Mouse (Mus musculus) erythroid progenitor cell, adult 5-6 weeks (primary cell): ENCODE measurements around the gene Lemd1. TPM values are rescaled to one million over a fixed set of nuclear protein-coding genes. Genes with fewer than 3 reads are reported as not detected.
A peak's percentile ranks its signal among the peaks of the same experiment; 100 is the strongest.
"Not testable (repeated sequence)": the region's sequence is repeated elsewhere in the genome, so short reads cannot be mapped to it uniquely, and the experiment has no call there.

Experiments used
- ATAC-seq: replicated peaks from 2 replicates; pipeline ENCODE4 v1.8.0; 2016; ENCODE audit warnings: moderate number of reproducible peaks, mild to moderate bottlenecking, moderate TSS enrichment, inconsistent platforms; ENCODE audit not compliant: poor library complexity, low FRiP score, severe bottlenecking
- total RNA-seq, 2 experiments: library from RNA; stranded (forward) in 1 of 2; stranded (reverse) in 1 of 2; fragments of 150-400 nt in 1 of 2; fragments of 186-747, 209-891 nt in 1 of 2; gene quantifications; 2 replicates each; pipeline versions ENCODE4 v1.2.3 to v1.2.4; 2015 to 2017; ENCODE audit warnings: low replicate concordance in 2 of 2

The Lemd1 gene
- total RNA-seq, 2 experiments from 2014 or later: not detected

DNA sequence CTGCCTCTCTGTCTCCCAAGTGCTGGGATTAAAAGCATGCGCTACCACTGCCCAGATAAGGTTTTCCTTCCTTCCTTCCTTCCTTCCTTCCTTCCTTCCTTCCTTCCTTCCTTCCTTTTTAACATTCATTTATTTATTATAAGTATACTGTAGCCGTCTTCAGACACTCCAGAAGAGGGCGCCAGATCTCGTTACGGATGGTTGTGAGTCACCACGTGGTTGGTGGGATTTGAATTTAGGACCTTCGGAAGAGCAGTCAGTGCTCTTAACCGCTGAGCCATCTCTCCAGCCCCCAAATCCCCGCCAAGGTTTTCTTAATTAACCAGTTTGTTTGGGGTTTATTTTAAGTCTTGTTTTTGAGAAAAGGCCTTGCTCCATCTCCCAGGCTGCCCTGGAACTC, 28.6 kb upstream of the Lemd1 start:
- not testable (repeated sequence) for ATAC-seq

DNA sequence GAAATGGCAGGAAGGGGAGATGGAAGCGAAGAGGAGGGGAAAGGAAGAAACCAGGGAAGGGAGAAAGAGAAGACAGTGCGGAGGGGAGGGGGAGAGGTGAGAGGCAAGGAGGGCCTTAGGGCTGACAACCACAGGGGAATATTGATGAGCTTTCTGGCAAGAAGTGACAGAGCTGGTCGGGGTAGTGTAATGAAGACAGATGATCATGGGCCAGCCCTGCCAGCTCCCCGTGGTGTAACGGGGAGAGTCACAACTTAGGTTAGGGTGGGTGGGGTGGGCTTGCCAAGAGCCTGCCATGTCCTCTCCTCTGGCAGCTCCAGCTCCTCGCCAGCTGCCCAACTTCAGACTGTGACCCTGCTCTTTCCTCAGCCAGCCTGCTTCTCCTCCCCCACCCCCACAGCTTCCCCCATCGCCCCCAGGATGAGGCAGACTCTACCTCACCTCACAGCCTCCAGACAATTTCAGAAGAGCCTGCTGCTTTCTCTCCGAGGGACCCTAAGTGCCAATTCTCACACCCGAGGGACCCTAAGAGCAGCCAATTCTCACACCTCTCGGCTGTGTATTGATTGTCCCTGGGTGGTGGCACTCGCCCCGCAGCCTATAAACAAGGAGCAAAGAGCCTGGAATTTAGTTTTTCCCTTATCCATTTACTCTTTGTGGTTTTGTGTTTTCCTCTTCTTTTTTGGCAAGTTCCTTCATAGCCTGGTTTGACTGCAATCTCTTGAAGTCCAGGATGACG, 26.3 kb upstream of the Lemd1 start:
- ATAC-seq: no peak

GRCm38 (mm10) chr1:132165859-132166258, 25.4 kb upstream of the Lemd1 start:
- no peak for ATAC-seq

- ATAC-seq: peak; percentile 70; the same call in 1 of the 2 replicates
Measured at GRCm38 (mm10) chr1:132168115-132168767, 23.0 kb upstream of the Lemd1 start.

- ATAC-seq: no peak
Measured at GRCm38 (mm10) chr1:132170698-132171097, 20.5 kb upstream of the Lemd1 start.

GRCm38 (mm10) chr1:132171619-132172018, 19.6 kb upstream of the Lemd1 start:
- ATAC-seq: no peak

- ATAC-seq: no peak
Measured at GRCm38 (mm10) chr1:132186303-132186702, 4.9 kb upstream of the Lemd1 start.

DNA sequence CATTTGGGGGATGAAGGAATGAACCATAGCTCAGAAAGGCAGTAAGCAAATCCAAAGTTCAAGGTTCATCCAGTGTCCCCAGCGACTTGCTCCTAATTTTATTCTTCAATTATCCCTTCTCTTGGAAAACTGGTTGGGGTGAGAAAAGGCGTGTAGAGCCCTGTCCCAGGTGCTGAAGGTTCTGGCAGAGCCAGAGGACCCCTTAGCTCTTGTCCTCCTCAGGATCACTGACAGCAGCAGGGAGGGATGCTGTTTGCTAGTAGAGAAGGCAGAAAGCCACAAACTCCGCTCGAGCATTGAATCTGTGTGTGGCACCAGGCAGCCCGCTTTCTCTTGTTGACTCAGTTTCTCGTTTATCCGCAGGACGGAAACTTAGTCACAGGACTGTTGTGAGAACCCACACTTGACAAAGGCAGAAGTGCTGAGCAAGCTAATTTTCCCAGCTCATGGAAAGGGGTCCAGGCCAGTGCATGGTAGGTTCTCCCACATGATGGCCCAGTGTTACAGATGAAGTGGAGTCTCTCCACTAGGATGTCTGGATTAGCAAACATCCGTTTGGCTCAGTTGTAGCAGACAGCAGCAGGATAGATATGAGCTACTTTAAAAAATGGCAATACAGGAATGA, 2.7 kb upstream of the Lemd1 start:
- no peak for ATAC-seq

- ATAC-seq: no peak
Measured at GRCm38 (mm10) chr1:132189231-132189630, 2.0 kb upstream of the Lemd1 start.

GRCm38 (mm10) chr1:132190040-132190513, 1.2 kb upstream of the Lemd1 start:
- ATAC-seq: no peak

DNA sequence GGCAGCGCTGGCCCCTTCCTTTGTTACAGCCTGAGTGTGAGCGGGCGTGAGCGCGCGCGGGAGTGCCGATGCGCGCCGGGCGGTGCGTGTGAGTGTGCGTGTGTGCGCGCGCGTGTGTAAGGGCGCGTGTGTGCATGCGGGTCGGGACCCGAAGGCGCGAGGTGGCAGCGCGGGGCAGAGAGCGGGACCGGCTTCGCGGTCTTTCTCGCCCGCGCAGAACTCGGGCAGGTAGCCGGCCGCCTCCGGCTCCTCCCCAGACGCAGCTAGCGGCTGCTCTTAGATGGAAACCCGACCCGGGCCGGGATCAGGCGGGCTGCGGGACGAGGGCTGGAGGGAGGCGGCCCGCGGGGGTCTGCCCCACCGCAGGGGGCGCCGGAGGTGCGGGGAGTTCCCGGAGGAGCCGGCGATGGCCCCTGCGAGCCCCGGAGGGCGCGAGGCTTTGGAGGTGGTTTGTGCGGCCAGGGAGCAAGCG, 574 bp upstream of the Lemd1 start:
- no peak for ATAC-seq

DNA sequence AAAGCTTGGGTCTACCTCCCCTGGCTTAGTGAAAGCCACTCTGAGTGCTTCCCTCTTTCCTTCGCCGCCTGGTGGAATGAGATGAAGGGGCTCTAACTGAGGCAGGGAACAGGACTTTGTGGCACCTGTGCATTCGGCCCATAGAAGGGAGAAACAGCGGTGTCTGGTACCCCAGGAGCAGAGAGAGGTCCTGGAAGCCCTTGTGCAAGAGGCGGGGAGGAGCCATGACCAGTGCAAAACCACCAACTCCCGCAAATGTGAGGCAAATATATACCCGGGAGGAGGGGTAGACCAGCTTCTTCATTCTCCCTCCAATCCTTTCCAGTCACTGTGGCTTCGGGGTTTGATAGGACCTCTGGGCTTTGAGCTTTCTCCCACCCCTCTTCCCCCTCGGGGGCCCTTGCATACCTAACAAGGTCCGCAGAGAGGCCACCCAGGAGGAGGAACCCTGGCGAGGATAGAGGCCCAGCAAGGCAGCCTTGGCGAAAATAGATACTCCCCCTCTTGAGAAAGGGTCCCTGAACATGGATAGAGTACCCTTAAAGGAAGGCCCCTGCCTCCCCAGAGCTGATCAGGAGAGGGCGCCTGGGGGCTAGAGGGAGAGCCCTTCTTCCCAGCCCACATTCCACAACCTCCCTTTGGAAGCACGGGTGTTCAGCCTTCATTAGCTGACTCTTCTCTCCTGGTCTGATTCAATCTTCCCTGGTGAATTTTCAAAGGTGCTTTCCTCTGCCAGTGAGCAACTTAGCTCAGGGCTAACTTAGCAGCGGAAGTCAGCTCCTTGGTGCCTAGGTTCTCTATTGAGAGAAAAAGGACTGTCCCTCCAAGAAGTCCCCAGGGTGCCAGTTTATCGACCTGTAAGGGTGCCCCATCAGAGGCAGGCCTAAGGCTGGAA, 802 bp downstream of the Lemd1 start:
- ATAC-seq: no peak

DNA sequence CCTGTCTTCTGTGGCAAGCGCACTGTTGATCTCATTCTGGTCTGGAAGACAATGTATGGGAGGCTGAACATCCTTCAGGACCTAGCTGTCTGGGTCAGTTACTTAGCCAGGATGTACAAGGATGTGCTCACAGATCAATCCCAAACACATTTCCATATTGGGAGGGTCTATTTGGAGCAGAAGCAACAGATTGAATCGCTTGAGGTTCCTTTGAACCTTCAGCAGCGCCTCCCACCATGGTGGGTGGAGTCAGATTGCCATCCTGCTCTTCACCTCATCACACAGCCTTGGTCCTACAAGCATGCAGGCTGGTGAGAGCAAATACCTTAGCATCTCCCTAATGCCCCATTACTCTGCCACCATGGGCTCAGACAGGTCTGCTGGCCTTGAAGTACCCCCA, 2.6 kb downstream of the Lemd1 start:
- ATAC-seq: no peak

DNA sequence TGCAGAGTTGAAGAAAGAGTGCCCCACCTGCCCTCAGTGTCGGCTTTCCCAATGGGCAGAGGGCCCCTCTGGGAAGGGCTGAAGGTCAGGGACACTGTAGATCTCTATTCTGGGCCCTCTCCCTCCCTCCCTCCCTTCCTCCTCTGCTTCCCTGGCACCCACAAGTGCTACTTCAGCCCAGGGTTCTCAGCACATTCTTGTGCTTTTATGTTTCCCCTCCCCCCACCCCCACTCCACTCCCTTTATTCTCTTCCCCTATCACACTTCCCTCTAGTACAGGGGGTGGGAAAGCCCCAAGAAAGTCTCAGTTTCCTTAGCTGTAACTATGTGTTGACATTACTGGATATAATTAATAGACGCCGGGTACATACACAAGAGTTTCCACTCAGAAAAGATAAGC, 3.4 kb downstream of the Lemd1 start:
- no peak for ATAC-seq

GRCm38 (mm10) chr1:132195100-132195499, 3.9 kb downstream of the Lemd1 start:
- ATAC-seq: no peak

DNA sequence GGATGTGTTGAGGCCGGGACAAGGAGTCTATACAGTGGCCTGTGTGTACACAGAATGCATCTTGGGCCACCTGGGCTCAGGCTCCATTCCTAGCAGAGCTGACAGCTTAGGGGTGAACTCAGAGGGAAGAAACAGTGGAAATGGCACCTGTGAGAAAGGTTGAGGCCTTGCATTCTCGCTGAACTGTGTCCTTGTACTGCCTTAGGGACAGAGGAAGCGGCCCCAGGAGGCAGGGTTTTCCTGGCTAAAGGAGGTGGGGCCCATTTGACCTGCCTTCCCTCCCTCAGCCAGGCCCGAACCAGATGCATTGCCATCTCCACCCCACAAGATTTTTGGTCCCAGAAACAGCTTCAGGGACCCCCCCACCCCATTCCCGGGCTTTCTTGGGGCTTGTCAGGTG, 4.5 kb downstream of the Lemd1 start:
- no peak for ATAC-seq

- ATAC-seq: no peak
Measured at GRCm38 (mm10) chr1:132196337-132196736, 5.1 kb downstream of the Lemd1 start.

GRCm38 (mm10) chr1:132197666-132198065, 6.4 kb downstream of the Lemd1 start:
- no peak for ATAC-seq

DNA sequence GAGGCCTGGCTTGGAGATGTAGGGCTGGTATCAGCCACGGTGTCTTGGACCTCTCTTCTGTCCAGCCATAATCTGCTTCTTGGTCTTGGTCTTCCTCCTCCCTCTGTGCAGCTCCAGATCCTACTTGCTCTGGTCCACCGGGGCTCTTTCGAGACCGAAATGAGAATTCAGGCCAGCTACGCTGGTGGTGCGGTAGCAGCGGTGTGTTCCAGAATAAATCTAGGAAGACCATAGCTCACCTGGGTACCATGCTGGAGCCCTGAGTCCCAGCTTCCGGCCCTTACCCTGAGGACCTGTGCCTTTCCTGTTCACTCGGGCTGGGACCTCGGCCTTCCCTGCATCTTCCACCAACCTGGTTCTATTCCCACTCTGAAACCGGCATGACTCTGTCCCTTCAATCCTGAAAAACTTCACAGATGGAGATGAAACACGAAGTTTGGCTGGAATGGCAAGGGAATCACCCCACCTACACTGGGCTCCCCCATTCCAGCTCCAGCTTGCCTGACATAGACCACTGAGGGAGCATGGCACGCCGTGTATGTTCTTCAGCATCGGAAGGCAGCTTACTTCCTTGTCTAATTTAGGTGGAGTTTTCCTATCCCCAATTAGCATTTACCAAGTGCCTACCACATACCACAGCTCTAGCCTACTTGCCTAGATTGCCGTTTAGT, 7.3 kb downstream of the Lemd1 start:
- ATAC-seq: no peak
